Mouse (Mus musculus): ENCODE measurements around the gene A730046J19Rik. TPM values are rescaled to one million over a fixed set of nuclear protein-coding genes. Genes with fewer than 3 reads are reported as not detected.

The A730046J19Rik gene
- 0.34 and 0.57 TPM in 2 replicates for total RNA-seq (2015)
- total RNA-seq (2017), result 0.08 and 0.24 TPM in 2 replicates

- ATAC-seq (replicated peaks; ENCODE audit: poor library complexity), result peak; percentile 90
Observed at GRCm38 (mm10) chrX:144153523-144153922, at the start of gene A730046J19Rik. Gene A730046J19Rik, plus strand, starts transcription at chrX:144153695.

DNA sequence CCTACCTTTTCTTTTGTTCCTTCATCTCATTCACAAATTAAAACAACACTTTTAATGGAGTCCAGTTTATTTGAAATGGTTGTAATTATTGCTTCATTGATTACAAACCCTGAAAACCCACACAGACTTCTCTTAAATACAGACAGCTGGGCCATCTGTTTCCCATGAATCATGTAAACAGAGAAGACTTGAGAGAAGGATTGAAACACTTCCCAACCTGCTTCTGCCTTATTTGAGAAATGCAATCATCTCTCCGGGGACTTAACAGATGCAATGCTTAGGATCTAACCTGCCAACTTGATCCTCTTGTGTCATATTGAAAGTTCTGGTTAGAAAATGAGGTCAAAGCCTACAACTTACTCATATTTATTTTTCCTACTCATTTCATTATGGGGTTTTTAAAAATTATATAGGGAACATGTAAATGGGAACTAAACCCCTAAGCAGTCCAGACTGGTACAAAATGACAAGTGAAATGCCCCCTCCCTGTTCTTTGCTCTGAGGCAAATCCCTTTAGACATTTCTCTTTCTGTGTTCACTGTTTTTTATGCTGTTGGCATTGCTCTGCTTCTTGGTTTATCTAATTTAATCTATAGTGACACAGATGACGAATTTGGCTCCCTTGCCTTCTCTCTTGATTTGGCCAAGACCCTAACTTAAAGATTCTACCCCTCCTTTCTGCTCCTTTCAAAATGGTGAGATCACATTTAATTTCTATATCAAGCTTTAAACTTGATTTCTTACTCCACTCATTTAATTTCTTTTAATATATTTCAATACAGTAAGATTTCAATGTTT is 48.7 kb upstream of the A730046J19Rik start:
- ATAC-seq (replicated peaks; ENCODE audit: poor library complexity), result no peak

GRCm38 (mm10) chrX:144136281-144136680 is 17.2 kb upstream of the A730046J19Rik start:
- ATAC-seq (replicated peaks; ENCODE audit: poor library complexity), result no peak

DNA sequence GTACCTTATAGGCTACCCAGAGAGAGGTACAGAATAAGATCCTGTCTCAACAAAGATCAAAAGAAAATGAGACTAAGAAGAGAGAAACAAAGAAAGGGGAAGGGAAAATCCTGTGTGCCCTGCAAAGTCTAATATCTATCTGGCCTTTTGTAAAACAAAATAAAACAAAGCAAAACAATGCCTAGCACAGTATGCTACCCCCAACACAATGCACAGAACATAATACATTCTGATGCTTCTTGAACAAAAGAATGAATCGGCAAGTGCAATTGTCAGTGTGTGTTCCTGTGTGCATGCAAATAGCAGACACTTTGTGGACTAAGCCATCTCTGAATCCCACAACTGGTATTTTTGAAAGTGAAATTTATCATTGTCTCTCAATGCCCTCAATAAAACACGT is 3.5 kb upstream of the A730046J19Rik start:
- ATAC-seq (replicated peaks; ENCODE audit: poor library complexity), result no peak

GRCm38 (mm10) chrX:144154111-144154510 is 616 bp downstream of the A730046J19Rik start:
- peak; percentile 88 for ATAC-seq (replicated peaks; ENCODE audit: poor library complexity)

DNA sequence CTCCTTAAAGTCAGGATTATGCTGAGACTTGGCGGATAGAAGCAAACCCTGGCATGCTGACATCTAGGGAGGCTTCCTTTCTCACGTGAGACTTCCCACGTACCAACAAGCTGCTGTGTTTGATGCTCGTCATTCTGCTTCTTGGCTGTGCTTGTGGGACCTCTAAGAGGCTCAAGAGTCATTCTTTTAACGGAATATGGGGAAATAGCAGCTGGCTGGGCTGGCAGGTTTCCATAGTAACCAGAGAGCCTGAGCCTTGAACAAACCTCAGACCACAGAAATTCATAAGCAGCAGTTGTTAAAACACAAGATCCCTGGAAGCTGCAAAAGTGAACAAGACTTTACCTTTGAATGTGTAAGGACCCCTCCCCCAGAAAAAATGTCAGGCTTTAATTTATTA is 9.4 kb downstream of the A730046J19Rik start:
- peak; percentile 76 for ATAC-seq (replicated peaks; ENCODE audit: poor library complexity)

Other genes starting within 250 kb of the A730046J19Rik start
- not detected in 2 replicates for gene Dcx, start 220.4 kb upstream of the A730046J19Rik start, total RNA-seq (2015)
- gene Dcx, start 220.4 kb upstream of the A730046J19Rik start, total RNA-seq (2017), result not detected in 2 replicates
- gene Alg13, start 164.1 kb downstream of the A730046J19Rik start, total RNA-seq (2015), result 19.1 and 21.2 TPM in 2 replicates
- 16.5 and 21.5 TPM in 2 replicates for gene Alg13, start 164.1 kb downstream of the A730046J19Rik start, total RNA-seq (2017)

Data from megakaryocyte progenitor cell, adult 5-6 weeks (primary cell).